Mouse (Mus musculus): ENCODE data around the gene Lrrc36. TPM values are rescaled to one million over a fixed set of nuclear protein-coding genes. Genes with fewer than 3 reads are reported as not detected.

Lrrc36 gene
- total RNA-seq, 2 experiments from 2014 or later = 0.40 TPM; not detected in 1

- intact Hi-C loops (cut with DNase I) = no loop called here
- no peak for DNase-seq (ENCODE audit: low spot score in 2 of 2)
Observed at GRCm38 (mm10) chr8:105509997-105510735, 96.8 kb downstream of the Lrrc36 start.

Other genes starting within 250 kb of the Lrrc36 start
- 10 to 100 TPM; 20.7 to 23.1 TPM for gene Cbfb, start 242.9 kb upstream of the Lrrc36 start, total RNA-seq (2021)
- gene D230025D16Rik, start 188.4 kb upstream of the Lrrc36 start, total RNA-seq (2021) = 10 to 100 TPM; 31.7 to 32.1 TPM
- gene B3gnt9, start 158.4 kb upstream of the Lrrc36 start, total RNA-seq (2021) = 1 to 10 TPM; 2.6 to 4.8 TPM
- 1 to 10 TPM; 6.7 to 7.9 TPM for gene Tradd, start 149.0 kb upstream of the Lrrc36 start, total RNA-seq (2021)
- under 1 TPM; 0.80 to 0.83 TPM for gene Fbxl8, start 148.9 kb upstream of the Lrrc36 start, total RNA-seq (2021)
- 1 to 10 TPM; 1.5 to 2.3 TPM for gene Hsf4, start 143.8 kb upstream of the Lrrc36 start, total RNA-seq (2021)
- 1 to 10 TPM; 4.5 to 5.1 TPM for gene Nol3, start 137.4 kb upstream of the Lrrc36 start, total RNA-seq (2021)
- 10 to 100 TPM; 31.7 to 38.2 TPM for gene 4931428F04Rik, start 123.7 kb upstream of the Lrrc36 start, total RNA-seq (2021)
- 1 to 10 TPM; 1.7 to 2.0 TPM for gene Exoc3l, start 117.5 kb upstream of the Lrrc36 start, total RNA-seq (2021)
- 10 to 100 TPM; 31.5 to 32.1 TPM for gene E2f4, start 115.9 kb upstream of the Lrrc36 start, total RNA-seq (2021)
- gene Elmo3, start 108.0 kb upstream of the Lrrc36 start, total RNA-seq (2021) = under 1 TPM; 0.31 to 0.91 TPM
- gene Lrrc29, start 87.3 kb upstream of the Lrrc36 start, total RNA-seq (2021) = 1 to 10 TPM; 5.1 to 6.9 TPM
- 10 to 100 TPM; 42.2 to 43.1 TPM for gene Tmem208, start 87.2 kb upstream of the Lrrc36 start, total RNA-seq (2021)
- 1 to 10 TPM; 2.8 to 2.9 TPM for gene Fhod1, start 65.6 kb upstream of the Lrrc36 start, total RNA-seq (2021)
- 10 to 100 TPM; 25.0 to 35.1 TPM for gene Slc9a5, start 64.7 kb upstream of the Lrrc36 start, total RNA-seq (2021)
- gene Plekhg4, start 40.3 kb upstream of the Lrrc36 start, total RNA-seq (2021) = 1 to 10 TPM; 1.7 to 4.9 TPM
- gene Kctd19, start 69 bp upstream of the Lrrc36 start, total RNA-seq (2021) = not detected
- 10 to 100 TPM; 41.2 to 49.7 TPM for gene Tppp3, start 58.0 kb downstream of the Lrrc36 start, total RNA-seq (2021)
- 10 to 100 TPM; 26.8 to 27.5 TPM for gene Zdhhc1, start 83.3 kb downstream of the Lrrc36 start, total RNA-seq (2021)
- not detected for gene Hsd11b2, start 105.2 kb downstream of the Lrrc36 start, total RNA-seq (2021)
- 100 to 1,000 TPM; 347 to 370 TPM for gene Atp6v0d1, start 152.5 kb downstream of the Lrrc36 start, total RNA-seq (2021)
- gene Ripor1, start 191.7 kb downstream of the Lrrc36 start, total RNA-seq (2021) = 10 to 100 TPM; 81.0 to 81.3 TPM
- 10 to 100 TPM; 57.5 to 58.9 TPM for gene Ctcf, start 223.0 kb downstream of the Lrrc36 start, total RNA-seq (2021)
- gene Agrp, start 223.8 kb downstream of the Lrrc36 start, total RNA-seq (2021) = under 1 TPM in 1 of 2 experiments, not detected in 1; 0.51 TPM